Mouse (Mus musculus) ES-Bruce4 (cell line): Measurements from ENCODE around the gene Ccdc33. TPM values are rescaled to one million over a fixed set of nuclear protein-coding genes. Genes with fewer than 3 reads are reported as not detected.

Source experiments
- H3K27ac ChIP-seq: 2 replicates; pipeline ENCODE4 v1.5.1; 2012; ENCODE audit warnings: low read length, inconsistent platforms; ENCODE audit not compliant: insufficient read depth
- H3K27me3 ChIP-seq: 2 replicates; pipeline ENCODE4 v1.6.1; 2012; ENCODE audit warnings: mild to moderate bottlenecking, low read length, inconsistent platforms; ENCODE audit not compliant: control insufficient read depth, poor library complexity, insufficient read depth, severe bottlenecking
- H3K36me3 ChIP-seq: 2 replicates; pipeline ENCODE4 v1.6.1; 2012; ENCODE audit warnings: inconsistent platforms, mild to moderate bottlenecking, low read length, moderate library complexity; ENCODE audit not compliant: control insufficient read depth, poor library complexity, insufficient read depth, severe bottlenecking
- H3K4me1 ChIP-seq: one replicate; pipeline ENCODE4 v1.8.1; 2011; ENCODE audit warnings: low read length; ENCODE audit not compliant: control insufficient read depth, insufficient read depth
- H3K4me3 ChIP-seq: 2 replicates; pipeline ENCODE4 v1.5.1; 2011; ENCODE audit warnings: low read depth, mild to moderate bottlenecking, low read length
- H3K9ac ChIP-seq: 2 replicates; pipeline ENCODE4 v1.6.1; 2012; ENCODE audit warnings: low read depth, mild to moderate bottlenecking, inconsistent platforms; ENCODE audit not compliant: poor library complexity, severe bottlenecking
- H3K9me3 ChIP-seq: replicated peaks from 2 replicates; pipeline ENCODE4 v1.6.1; 2012; ENCODE audit warnings: mild to moderate bottlenecking, low read length, inconsistent platforms; ENCODE audit not compliant: control insufficient read depth, poor library complexity, insufficient read depth, severe bottlenecking
- CTCF ChIP-seq: IDR thresholded peaks from one replicate; pipeline ENCODE4 v1.8.1; 2011; ENCODE audit warnings: low read depth, low read length
- EP300 ChIP-seq: IDR thresholded peaks from 2 replicates; pipeline ENCODE4 v1.6.1; 2011; ENCODE audit warnings: low read depth, low read length; ENCODE audit not compliant: insufficient read depth
- POLR2A ChIP-seq: IDR thresholded peaks from one replicate; pipeline ENCODE4 v1.8.1; 2011; ENCODE audit warnings: low read length; ENCODE audit not compliant: insufficient read depth
- polyA plus RNA-seq: library from polyadenylated mRNA; stranded (reverse); fragments of >200 nt; gene quantifications from 2 replicates; pipeline ENCODE4 v1.2.4, GENCODE M21; 2011; ENCODE audit warnings: low read depth; ENCODE audit not compliant: missing spikeins, insufficient read depth, insufficient read length

Gene Ccdc33
- not detected in 2 replicates for polyA plus RNA-seq

- no peak within 1 kb of the TSS for H3K4me3 ChIP-seq
- no peak for TF ChIP-seq POLR2A
- TF ChIP-seq CTCF: no peak
- TF ChIP-seq EP300: no peak
- H3K4me1 ChIP-seq: peaks cover 4% of the 10 kb centered on the region
- H3K9ac ChIP-seq: no peak within 1 kb of the TSS
- no peaks in the 10 kb centered on the region for H3K9me3 ChIP-seq
- no peaks in the 10 kb centered on the region for H3K36me3 ChIP-seq
- no peaks in the 10 kb centered on the region for H3K27me3 ChIP-seq
- no peak within 1 kb of the TSS for H3K27ac ChIP-seq
Observed at GRCm38 (mm10) chr9:58118671-58119070, at the start of gene Ccdc33. Gene Ccdc33 (minus strand): TSS chr9:58118823.

GRCm38 (mm10) chr9:58165779-58166178 is 47.2 kb upstream of the Ccdc33 start:
- Histone ChIP-seq H3K9ac (no peak overlapping the region), H3K9me3 (0 out of 2 replicates have a peak, but pooled peaks cover 4% of the 10 kb centered on the region), H3K27me3 (no peaks in the 10 kb centered on the region), H3K4me3 (no peak overlapping the region), H3K4me1 (no peaks in the 10 kb centered on the region), H3K36me3 (no peaks in the 10 kb centered on the region), H3K27ac (no peak overlapping the region)
- TF ChIP-seq EP300: no peak
- no peak for TF ChIP-seq POLR2A
- TF ChIP-seq CTCF: no peak

GRCm38 (mm10) chr9:58163146-58163545 is 44.5 kb upstream of the Ccdc33 start:
- H3K27me3 ChIP-seq: no peaks in the 10 kb centered on the region
- H3K36me3 ChIP-seq: no peaks in the 10 kb centered on the region
- H3K9me3 ChIP-seq: 0 out of 2 replicates have a peak, but pooled peaks cover 4% of the 10 kb centered on the region
- no peak overlapping the region for H3K27ac ChIP-seq
- no peaks in the 10 kb centered on the region for H3K4me1 ChIP-seq
- no peak for TF ChIP-seq POLR2A
- TF ChIP-seq EP300: no peak
- no peak for TF ChIP-seq CTCF
- no peak overlapping the region for H3K9ac ChIP-seq
- H3K4me3 ChIP-seq: no peak overlapping the region

GRCm38 (mm10) chr9:58162173-58162572 is 43.5 kb upstream of the Ccdc33 start:
- H3K27ac ChIP-seq: no peak overlapping the region
- H3K27me3 ChIP-seq: no peaks in the 10 kb centered on the region
- no peak overlapping the region for H3K9ac ChIP-seq
- H3K36me3 ChIP-seq: no peaks in the 10 kb centered on the region
- TF ChIP-seq CTCF (no peak), EP300 (no peak), POLR2A (no peak)
- H3K4me3 ChIP-seq: no peak overlapping the region
- H3K4me1 ChIP-seq: no peaks in the 10 kb centered on the region
- H3K9me3 ChIP-seq: 0 out of 2 replicates have a peak, but pooled peaks cover 4% of the 10 kb centered on the region

GRCm38 (mm10) chr9:58160315-58160714 is 41.7 kb upstream of the Ccdc33 start:
- no peak overlapping the region for H3K4me3 ChIP-seq
- no peaks in the 10 kb centered on the region for H3K36me3 ChIP-seq
- no peak overlapping the region for H3K27ac ChIP-seq
- no peak overlapping the region for H3K9ac ChIP-seq
- TF ChIP-seq EP300: no peak
- no peak for TF ChIP-seq CTCF
- TF ChIP-seq POLR2A: no peak
- no peaks in the 10 kb centered on the region for H3K9me3 ChIP-seq
- H3K4me1 ChIP-seq: no peaks in the 10 kb centered on the region
- no peaks in the 10 kb centered on the region for H3K27me3 ChIP-seq

GRCm38 (mm10) chr9:58159855-58160254 is 41.2 kb upstream of the Ccdc33 start:
- Histone ChIP-seq H3K27me3 (no peaks in the 10 kb centered on the region), H3K27ac (no peak overlapping the region), H3K4me3 (no peak overlapping the region), H3K9ac (no peak overlapping the region), H3K4me1 (no peaks in the 10 kb centered on the region), H3K9me3 (no peaks in the 10 kb centered on the region), H3K36me3 (no peaks in the 10 kb centered on the region)
- TF ChIP-seq POLR2A (no peak), EP300 (no peak), CTCF (no peak)
